Mouse (Mus musculus): Measurements from ENCODE around the gene Rpl27. TPM values are rescaled to one million over a fixed set of nuclear protein-coding genes. Genes with fewer than 3 reads are reported as not detected.
"Not testable (repeated sequence)": the region's sequence is repeated elsewhere in the genome, so short reads cannot be mapped to it uniquely, and the experiment has no call there.

Rpl27 gene
- polyA plus RNA-seq, 1 experiment from 2014 or later: 310 TPM

- Histone ChIP-seq H3K4me2 (replicated peaks) (peak overlapping the region; percentile 94), H3K36me3 (peaks cover 19% of the 10 kb centered on the region), H3K27ac (no peak overlapping the region), H3K9ac (replicated peaks) (peak overlapping the region; percentile 77), H3K27me3 (peaks cover 5% of the 10 kb centered on the region; the same call in 1 of the 2 replicates), H3K9me3 (no peaks in the 10 kb centered on the region), H3K4me3 (replicated peaks) (peak overlapping the region; percentile 72), H3K4me1 (replicated peaks) (peaks cover 32% of the 10 kb centered on the region)
- WGBS: 77% methylated on average over 8 of the region's 8 CpGs
- ATAC-seq: no peak
These were observed 15.9 kb upstream of the Rpl27 start for GRCm38 (mm10) chr11:101426165-101426564.

- peaks cover 66% of the 10 kb centered on the region for H3K36me3 ChIP-seq
- H3K4me2 ChIP-seq (replicated peaks): no peak overlapping the region
These were observed 10.8 kb upstream of the Rpl27 start for GRCm38 (mm10) chr11:101431327-101431726.

GRCm38 (mm10) chr11:101433396-101433795 lies 8.7 kb upstream of the Rpl27 start:
- Histone ChIP-seq H3K36me3 (peaks cover 66% of the 10 kb centered on the region), H3K27me3 (no peaks in the 10 kb centered on the region), H3K4me3 (replicated peaks) (no peak overlapping the region), H3K4me1 (replicated peaks) (no peaks in the 10 kb centered on the region), H3K4me2 (replicated peaks) (no peak overlapping the region), H3K9me3 (no peaks in the 10 kb centered on the region), H3K9ac (replicated peaks) (no peak overlapping the region), H3K27ac (no peak overlapping the region)
- WGBS: 92% methylated on average over 13 of the region's 13 CpGs
- no peak for ATAC-seq

More at GRCm38 (mm10) chr11:101431327-101431726, 10.8 kb upstream of the Rpl27 start:
- Histone ChIP-seq H3K9ac (replicated peaks) (no peak overlapping the region), H3K27me3 (no peaks in the 10 kb centered on the region), H3K4me3 (replicated peaks) (no peak overlapping the region), H3K9me3 (no peaks in the 10 kb centered on the region), H3K27ac (no peak overlapping the region), H3K4me1 (replicated peaks) (peaks cover 11% of the 10 kb centered on the region)
- 92% methylated on average over 9 of the region's 9 CpGs for WGBS
- ATAC-seq: no peak

DNA sequence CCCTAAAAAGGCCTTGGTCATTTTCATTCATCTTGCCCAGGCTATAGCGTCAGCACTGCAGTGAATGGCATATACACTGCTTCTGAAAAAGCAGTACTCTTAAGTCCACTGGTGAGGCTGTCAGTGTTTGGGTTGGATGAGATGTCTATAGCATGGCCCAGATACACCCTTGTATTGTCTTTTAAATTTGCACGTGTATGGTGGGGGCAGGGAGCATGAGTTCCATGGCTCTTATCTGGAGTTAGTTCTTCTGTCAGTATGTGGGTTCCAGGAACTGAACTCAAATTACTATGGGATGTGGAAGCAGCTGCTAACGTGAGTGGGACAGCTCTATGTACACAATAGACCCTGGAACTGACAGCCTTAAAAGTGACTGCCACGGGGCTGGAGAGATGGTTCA lies 6.3 kb upstream of the Rpl27 start:
- Histone ChIP-seq H3K27me3 (no peaks in the 10 kb centered on the region), H3K36me3 (peaks cover 50% of the 10 kb centered on the region), H3K4me3 (replicated peaks) (no peak overlapping the region), H3K9ac (replicated peaks) (no peak overlapping the region), H3K9me3 (no peaks in the 10 kb centered on the region), H3K4me2 (replicated peaks) (no peak overlapping the region), H3K4me1 (replicated peaks) (no peaks in the 10 kb centered on the region), H3K27ac (no peak overlapping the region)
- WGBS: 88% methylated on average over 4 of the region's 4 CpGs
- ATAC-seq: no peak

DNA sequence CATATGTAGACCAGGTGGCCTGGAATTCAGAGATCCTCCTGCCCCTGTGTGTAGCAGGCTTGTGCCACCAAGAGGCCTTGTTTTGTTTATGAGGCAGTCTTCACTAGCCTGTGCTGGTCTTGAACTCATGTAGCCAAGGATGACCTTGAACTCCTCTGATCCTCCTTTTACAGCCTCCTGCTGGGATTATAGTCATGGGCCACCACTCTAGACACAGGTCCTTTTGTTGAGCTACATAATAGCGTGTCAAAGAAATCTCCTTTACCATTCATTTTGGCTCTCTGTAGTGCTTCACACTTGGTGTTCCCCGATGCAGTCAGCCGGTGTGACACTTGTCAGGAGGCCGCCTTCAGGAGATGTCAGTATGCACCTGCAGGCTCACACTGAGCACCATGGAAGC lies 5.2 kb upstream of the Rpl27 start:
- Histone ChIP-seq H3K4me1 (replicated peaks) (no peaks in the 10 kb centered on the region), H3K36me3 (peaks cover 39% of the 10 kb centered on the region), H3K4me2 (replicated peaks) (no peak overlapping the region), H3K9ac (replicated peaks) (no peak overlapping the region), H3K27me3 (no peaks in the 10 kb centered on the region), H3K4me3 (replicated peaks) (no peak overlapping the region), H3K9me3 (no peaks in the 10 kb centered on the region), H3K27ac (no peak overlapping the region)
- no peak for ATAC-seq
- WGBS: 35% methylated on average over 4 of the region's 4 CpGs

GRCm38 (mm10) chr11:101438006-101438405 lies 4.1 kb upstream of the Rpl27 start:
- H3K27me3 ChIP-seq; H3K4me2 ChIP-seq (replicated peaks); ATAC-seq; H3K9ac ChIP-seq (replicated peaks); H3K4me3 ChIP-seq (replicated peaks); H3K27ac ChIP-seq; H3K9me3 ChIP-seq; H3K4me1 ChIP-seq (replicated peaks): not testable (repeated sequence)
- 65% methylated on average over 3 of the region's 3 CpGs for WGBS
- H3K36me3 ChIP-seq: peaks cover 31% of the 10 kb centered on the region

GRCm38 (mm10) chr11:101441450-101442126 lies 510 bp upstream of the Rpl27 start:
- Histone ChIP-seq H3K27ac (peak overlapping the region; percentile 56; the same call in 1 of the 2 replicates), H3K4me3 (replicated peaks) (peak overlapping the region; percentile 20; the same call in 1 of the 2 replicates), H3K4me1 (replicated peaks) (peaks cover 23% of the 10 kb centered on the region), H3K36me3 (peaks cover 28% of the 10 kb centered on the region), H3K4me2 (replicated peaks) (peak overlapping the region; percentile 38)
- H3K27me3 ChIP-seq; H3K9me3 ChIP-seq; ATAC-seq; H3K9ac ChIP-seq (replicated peaks): not testable (repeated sequence)
- WGBS: 39% methylated on average over 15 of the region's 15 CpGs

DNA sequence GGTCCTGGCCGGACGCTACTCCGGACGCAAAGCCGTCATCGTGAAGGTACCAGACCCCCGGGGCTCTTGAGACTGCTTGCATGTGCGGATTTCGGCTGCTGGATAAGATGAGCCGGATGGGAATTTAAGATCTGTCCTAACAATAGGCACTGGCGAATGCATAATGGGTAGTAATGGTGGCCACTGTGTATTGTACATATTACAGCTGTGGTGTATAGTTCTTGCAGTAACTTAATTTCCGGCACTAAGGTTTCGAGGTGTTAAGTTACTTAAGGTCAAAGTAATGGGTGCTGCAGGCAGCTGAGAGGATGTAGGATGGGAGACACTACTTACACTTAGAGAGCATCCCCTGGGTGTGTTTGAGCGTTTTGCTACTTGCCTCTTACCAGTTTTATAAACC lies 662 bp downstream of the Rpl27 start:
- H3K27ac ChIP-seq: peak overlapping the region; percentile 94
- ATAC-seq: no peak
- no peaks in the 10 kb centered on the region for H3K9me3 ChIP-seq
- peak overlapping the region; percentile 96 for H3K9ac ChIP-seq (replicated peaks)
- under 1% methylated on average over 14 of the region's 14 CpGs for WGBS
- H3K4me3 ChIP-seq (replicated peaks): peak overlapping the region; percentile 85
- H3K36me3 ChIP-seq: peaks cover 30% of the 10 kb centered on the region
- no peaks in the 10 kb centered on the region for H3K27me3 ChIP-seq
- H3K4me1 ChIP-seq (replicated peaks): peaks cover 23% of the 10 kb centered on the region
- H3K4me2 ChIP-seq (replicated peaks): peak overlapping the region; percentile 92

- WGBS: 91% methylated on average over 1 of the region's 1 CpGs
- Histone ChIP-seq H3K27ac (no peak overlapping the region), H3K4me3 (replicated peaks) (no peak overlapping the region), H3K9ac (replicated peaks) (no peak overlapping the region), H3K4me1 (replicated peaks) (peaks cover 23% of the 10 kb centered on the region), H3K27me3 (no peaks in the 10 kb centered on the region), H3K9me3 (no peaks in the 10 kb centered on the region), H3K36me3 (peaks cover 30% of the 10 kb centered on the region), H3K4me2 (replicated peaks) (no peak overlapping the region)
- ATAC-seq: no peak
These were observed 4.2 kb downstream of the Rpl27 start for GRCm38 (mm10) chr11:101446319-101446718.

GRCm38 (mm10) chr11:101446860-101447259 lies 4.8 kb downstream of the Rpl27 start:
- not testable (repeated sequence) for H3K4me3 ChIP-seq (replicated peaks); ATAC-seq; H3K4me2 ChIP-seq (replicated peaks); H3K9me3 ChIP-seq; H3K27ac ChIP-seq; H3K27me3 ChIP-seq; H3K9ac ChIP-seq (replicated peaks)
- Histone ChIP-seq H3K36me3 (peaks cover 30% of the 10 kb centered on the region), H3K4me1 (replicated peaks) (peaks cover 23% of the 10 kb centered on the region)
- 89% methylated on average over 8 of the region's 8 CpGs for WGBS

DNA sequence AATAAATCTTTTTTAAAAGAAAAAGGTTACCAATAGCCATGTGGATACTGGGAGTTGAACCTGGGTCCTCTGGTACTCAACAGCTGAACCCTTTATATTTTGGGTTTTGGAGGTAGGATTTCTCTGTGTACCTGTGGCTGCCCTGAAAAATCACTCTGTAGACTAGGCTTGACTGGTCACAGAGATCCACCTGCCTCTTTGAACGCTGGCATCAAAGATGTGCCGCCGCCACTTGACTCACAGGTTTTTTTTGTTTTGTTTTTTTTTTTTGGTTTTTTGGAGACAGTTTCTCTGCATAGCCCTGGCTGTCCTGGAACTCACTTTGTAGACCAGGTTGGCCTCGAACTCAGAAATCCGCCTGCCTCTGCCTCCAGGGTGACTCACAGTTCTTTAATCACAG lies 5.7 kb downstream of the Rpl27 start:
- WGBS: 91% methylated on average over 5 of the region's 5 CpGs
- Histone ChIP-seq H3K27ac (no peak overlapping the region), H3K4me3 (replicated peaks) (no peak overlapping the region), H3K9ac (replicated peaks) (no peak overlapping the region), H3K4me2 (replicated peaks) (no peak overlapping the region), H3K36me3 (peaks cover 30% of the 10 kb centered on the region), H3K4me1 (replicated peaks) (peaks cover 23% of the 10 kb centered on the region), H3K27me3 (no peaks in the 10 kb centered on the region), H3K9me3 (no peaks in the 10 kb centered on the region)
- ATAC-seq: no peak

DNA sequence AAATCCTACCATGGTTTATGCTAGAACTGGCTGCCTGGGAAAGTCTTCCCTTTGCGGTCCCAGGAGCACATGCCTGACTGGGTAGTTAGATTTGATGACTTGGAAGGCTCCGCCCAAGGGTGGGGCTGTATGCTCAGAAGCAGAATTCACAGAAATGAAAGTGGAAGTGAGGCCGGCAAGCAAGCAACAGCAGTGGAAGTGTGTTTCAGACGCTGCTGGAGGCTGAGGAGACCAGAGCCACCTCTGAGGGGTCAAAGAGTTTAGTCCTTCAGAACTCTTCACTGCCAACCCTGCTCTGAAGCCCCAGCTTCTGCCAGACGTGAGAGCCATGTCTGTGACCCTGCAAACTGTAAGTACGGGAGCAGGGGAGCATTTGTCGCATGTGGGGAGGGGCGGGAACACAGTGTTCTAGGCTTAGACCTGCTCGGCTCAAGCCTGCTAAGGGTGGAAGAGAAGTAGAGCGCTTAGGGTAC lies 6.2 kb downstream of the Rpl27 start, which contains the start of gene Ifi35:
Gene Ifi35 (plus strand): TSS at position 134 of the 473 bp plus-strand sequence.
- no peak within 1 kb of the TSS for H3K4me3 ChIP-seq (replicated peaks)
- H3K9me3 ChIP-seq: no peaks in the 10 kb centered on the region
- peaks cover 18% of the 10 kb centered on the region for H3K4me1 ChIP-seq (replicated peaks)
- no peak within 1 kb of the TSS for H3K9ac ChIP-seq (replicated peaks)
- 46% methylated on average over 10 of the region's 10 CpGs for WGBS
- 0 out of 2 replicates have a peak within 1 kb of the TSS, but pooled peaks have one; percentile 5 for H3K4me2 ChIP-seq (replicated peaks)
- no peaks in the 10 kb centered on the region for H3K27me3 ChIP-seq
- peaks cover 29% of the 10 kb centered on the region for H3K36me3 ChIP-seq
- no peak for ATAC-seq
- H3K27ac ChIP-seq: no peak within 1 kb of the TSS
